Mouse (Mus musculus): ENCODE measurements around the gene Fbxw5.

GRCm38 (mm10) chr2:25541644-25542367 is 41.3 kb downstream of the Fbxw5 start:
- TF ChIP-seq CTCF (IDR thresholded peaks at IDR 0.05; ENCODE audit: insufficient read depth, low read depth, low read length) (no peak), POLR2A (IDR thresholded peaks at IDR 0.05; ENCODE audit: insufficient read depth, low read depth, low read length) (no peak)

Data from olfactory bulb, adult 2 months (tissue).